Mouse (Mus musculus) C3H10T1/2 (cell line): ENCODE measurements around the gene A230050P20Rik. TPM values are rescaled to one million over a fixed set of nuclear protein-coding genes. Genes with fewer than 3 reads are reported as not detected.

Experiments used
- polyA plus RNA-seq, 2 experiments: library from polyadenylated mRNA; unstranded; fragments of >200 nt; fragmentation: generic; extraction: Trizol; gene quantifications; one replicate each; pipeline ENCODE4 v1.2.1; 2012; ENCODE audit warnings: missing spikeins in 2 of 2

Gene A230050P20Rik
- under 1 TPM in 1 of 2 experiments, not detected in 1; 0.02 TPM for polyA plus RNA-seq

GRCm38 (mm10) chr9:20868448-20869001 is at the start of gene A230050P20Rik:
A230050P20Rik (plus strand) TSS chr9:20868642.

GRCm38 (mm10) chr9:20879097-20879792 is 10.8 kb downstream of the A230050P20Rik start, which contains the start of gene Angptl6:
Angptl6 (minus strand) TSS chr9:20879727.

GRCm38 (mm10) chr9:20887704-20888385 is 19.4 kb downstream of the A230050P20Rik start, which contains the start of gene Ppan:
Ppan (plus strand) TSS chr9:20888175.

GRCm38 (mm10) chr9:20898511-20899073 is 30.1 kb downstream of the A230050P20Rik start, which contains the start of gene Eif3g:
Eif3g (minus strand) TSS chr9:20898623.

Other genes starting within 250 kb of the A230050P20Rik start
- gene Ubl5, start 225.8 kb upstream of the A230050P20Rik start, polyA plus RNA-seq, result 100 to 1,000 TPM; 828 to 889 TPM
- 10 to 100 TPM in 1 of 2 experiments, 1 to 10 TPM in 1; 4.9 to 16.8 TPM for gene Fbxl12, start 223.9 kb upstream of the A230050P20Rik start, polyA plus RNA-seq
- 10 to 100 TPM; 28.6 to 44.2 TPM for gene Pin1, start 216.5 kb upstream of the A230050P20Rik start, polyA plus RNA-seq
- gene Olfm2, start 122.3 kb upstream of the A230050P20Rik start, polyA plus RNA-seq, result under 1 TPM; 0.04 to 0.24 TPM
- gene Col5a3, start 53.6 kb upstream of the A230050P20Rik start, polyA plus RNA-seq, result 10 to 100 TPM in 1 of 2 experiments, under 1 TPM in 1; 0.21 to 10.8 TPM
- not detected for gene Rdh8, start 50.1 kb upstream of the A230050P20Rik start, polyA plus RNA-seq
- gene Angptl6, start 11.1 kb downstream of the A230050P20Rik start, polyA plus RNA-seq, result 1 to 10 TPM in 1 of 2 experiments, under 1 TPM in 1; 0.51 to 1.0 TPM
- gene Ppan, start 19.5 kb downstream of the A230050P20Rik start, polyA plus RNA-seq, result 10 to 100 TPM; 26.9 to 45.5 TPM
- gene Eif3g, start 30.0 kb downstream of the A230050P20Rik start, polyA plus RNA-seq, result 100 to 1,000 TPM; 144 to 260 TPM
- 10 to 100 TPM; 22.4 to 29.1 TPM for gene Dnmt1, start 91.2 kb downstream of the A230050P20Rik start, polyA plus RNA-seq
- gene S1pr2, start 108.1 kb downstream of the A230050P20Rik start, polyA plus RNA-seq, result 10 to 100 TPM; 11.7 to 27.7 TPM
- gene Mrpl4, start 134.1 kb downstream of the A230050P20Rik start, polyA plus RNA-seq, result 100 to 1,000 TPM; 124 to 136 TPM
- gene Icam1, start 147.3 kb downstream of the A230050P20Rik start, polyA plus RNA-seq, result under 1 TPM; 0.04 to 0.99 TPM
- under 1 TPM; 0.08 to 0.52 TPM for gene Icam4, start 160.7 kb downstream of the A230050P20Rik start, polyA plus RNA-seq
- gene Icam5, start 163.4 kb downstream of the A230050P20Rik start, polyA plus RNA-seq, result 1 to 10 TPM in 1 of 2 experiments, under 1 TPM in 1; 0.25 to 7.9 TPM
- gene Zglp1, start 198.5 kb downstream of the A230050P20Rik start, polyA plus RNA-seq, result under 1 TPM in 1 of 2 experiments, not detected in 1; 0.57 TPM
- under 1 TPM; 0.52 to 0.88 TPM for gene Gm49373, start 204.5 kb downstream of the A230050P20Rik start, polyA plus RNA-seq
- 10 to 100 TPM; 58.9 to 94.5 TPM for gene Fdx1l, start 205.0 kb downstream of the A230050P20Rik start, polyA plus RNA-seq
- 1 to 10 TPM in 1 of 2 experiments, under 1 TPM in 1; 0.99 to 1.5 TPM for gene Gm38431, start 223.4 kb downstream of the A230050P20Rik start, polyA plus RNA-seq
- gene Raver1, start 223.4 kb downstream of the A230050P20Rik start, polyA plus RNA-seq, result 10 to 100 TPM; 46.3 to 49.8 TPM